Mouse (Mus musculus) heart, adult 2 months (tissue): ENCODE results near the gene Atp1a1.

Experiments
- CTCF ChIP-seq: fragments of 200-600 bp; IDR thresholded peaks from 2 replicates; pipeline ENCODE4 v1.8.1; 2022; ENCODE audit warnings: antibody characterized with exemption, mild to moderate bottlenecking, moderate library complexity
- EP300 ChIP-seq: fragments of 200-500 bp; IDR thresholded peaks from 2 replicates; pipeline ENCODE4 v1.6.1; 2011; ENCODE audit warnings: low read depth, low read length, control low read depth; ENCODE audit not compliant: insufficient read depth

GRCm38 (mm10) chr3:101601003-101601525 is 3.4 kb downstream of the Atp1a1 start:
- no peak for TF ChIP-seq CTCF
- no peak for TF ChIP-seq EP300
